Mouse (Mus musculus) testis, adult 2 months (tissue): ENCODE data around the gene Tectb. TPM values are rescaled to one million over a fixed set of nuclear protein-coding genes. Genes with fewer than 3 reads are reported as not detected.

Experiments
- H3K27ac ChIP-seq: fragments of 200-500 bp; 2 replicates; pipeline ENCODE4 v1.5.1; 2012; ENCODE audit warnings: low read depth, low read length; ENCODE audit not compliant: control insufficient read depth, insufficient read depth
- H3K27me3 ChIP-seq: fragments of 200-500 bp; 2 replicates; pipeline ENCODE4 v1.6.1; 2012; ENCODE audit warnings: mild to moderate bottlenecking, low read length, moderate library complexity; ENCODE audit not compliant: control insufficient read depth, insufficient read depth
- H3K36me3 ChIP-seq: fragments of 200-500 bp; 2 replicates; pipeline ENCODE4 v1.6.1; 2012; ENCODE audit warnings: mild to moderate bottlenecking, low read length; ENCODE audit not compliant: control insufficient read depth, insufficient read depth
- H3K4me1 ChIP-seq: fragments of 200-500 bp; 2 replicates; pipeline ENCODE4 v1.6.1; 2012; ENCODE audit warnings: low read length; ENCODE audit not compliant: control insufficient read depth, insufficient read depth
- H3K4me3 ChIP-seq: fragments of 200-500 bp; 2 replicates; pipeline ENCODE4 v1.5.1; 2012; ENCODE audit warnings: low read depth, mild to moderate bottlenecking, low read length, moderate library complexity, mixed read lengths; ENCODE audit not compliant: control insufficient read depth
- CTCF ChIP-seq: fragments of 200-500 bp; IDR thresholded peaks from 2 replicates; pipeline ENCODE4 v1.5.1; 2012; ENCODE audit warnings: low read depth, mild to moderate bottlenecking, inconsistent platforms, low read length, moderate library complexity; ENCODE audit not compliant: control insufficient read depth, insufficient read depth, insufficient replicate concordance
- POLR2A ChIP-seq: fragments of 200-500 bp; IDR thresholded peaks from 2 replicates; pipeline ENCODE4 v1.6.1; 2012; ENCODE audit warnings: low read depth, mild to moderate bottlenecking, inconsistent platforms, low read length, moderate library complexity; ENCODE audit not compliant: control insufficient read depth
- polyA plus RNA-seq: library from polyadenylated mRNA; depleted of rRNA; stranded (reverse); fragments of >200 nt; gene quantifications from 2 replicates; pipeline ENCODE4 v1.2.3, GENCODE M21; 2012

The Tectb gene
- polyA plus RNA-seq, 1 experiment: 0.30 TPM

DNA sequence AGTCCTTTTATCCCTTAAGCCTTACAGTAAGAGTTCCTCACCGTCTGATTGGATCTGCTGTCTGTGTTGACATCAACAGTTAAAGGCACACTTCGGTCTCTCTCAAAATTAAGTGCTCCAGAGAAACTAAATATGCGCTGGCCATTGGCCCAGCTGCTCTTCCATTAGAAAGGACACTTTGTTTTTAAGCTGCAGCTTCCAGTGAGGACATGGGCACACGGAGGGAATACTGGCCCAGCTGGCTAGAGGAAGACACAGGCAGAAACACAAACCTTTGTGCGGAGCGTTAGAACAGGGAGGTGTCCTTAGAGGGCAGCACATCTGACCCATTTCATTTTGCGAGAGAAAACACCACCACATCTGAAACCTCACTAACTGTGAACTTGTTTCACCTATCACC, 3.9 kb downstream of the Tectb start:
- Histone ChIP-seq H3K4me3 (no peak overlapping the region), H3K27ac (no peak overlapping the region; the same call in 1 of the 2 replicates)

DNA sequence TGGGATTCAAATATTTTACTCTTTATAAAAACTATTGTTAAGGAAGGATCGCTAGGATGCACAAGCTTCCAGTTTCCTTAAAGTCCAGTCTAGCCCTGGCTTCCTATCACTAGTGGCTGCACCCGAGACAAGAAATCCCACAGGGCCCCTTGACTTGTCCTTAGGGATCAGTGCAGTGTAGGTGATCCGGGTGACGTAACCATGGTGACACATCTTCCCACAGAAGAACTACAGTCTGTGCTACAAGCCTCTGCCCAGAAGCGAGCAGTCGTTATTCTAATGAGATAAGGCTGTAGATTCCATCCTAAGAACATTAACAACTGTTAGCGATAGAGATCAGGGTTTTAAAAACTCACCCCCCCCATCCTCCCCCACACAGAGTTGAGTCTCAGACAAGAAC, 4.5 kb downstream of the Tectb start:
- Histone ChIP-seq H3K27me3 (no peaks in the 10 kb centered on the region), H3K4me1 (no peaks in the 10 kb centered on the region; the same call in 1 of the 2 replicates), H3K4me3 (no peak overlapping the region), H3K36me3 (no peaks in the 10 kb centered on the region), H3K27ac (peak overlapping the region; percentile 49)
- TF ChIP-seq CTCF: no peak
- TF ChIP-seq POLR2A: no peak

More for the DNA sequence above, 3.9 kb downstream of the Tectb start:
- Histone ChIP-seq H3K36me3 (no peaks in the 10 kb centered on the region), H3K4me1 (no peaks in the 10 kb centered on the region; the same call in 1 of the 2 replicates), H3K27me3 (no peaks in the 10 kb centered on the region)
- TF ChIP-seq CTCF (no peak), POLR2A (no peak)

DNA sequence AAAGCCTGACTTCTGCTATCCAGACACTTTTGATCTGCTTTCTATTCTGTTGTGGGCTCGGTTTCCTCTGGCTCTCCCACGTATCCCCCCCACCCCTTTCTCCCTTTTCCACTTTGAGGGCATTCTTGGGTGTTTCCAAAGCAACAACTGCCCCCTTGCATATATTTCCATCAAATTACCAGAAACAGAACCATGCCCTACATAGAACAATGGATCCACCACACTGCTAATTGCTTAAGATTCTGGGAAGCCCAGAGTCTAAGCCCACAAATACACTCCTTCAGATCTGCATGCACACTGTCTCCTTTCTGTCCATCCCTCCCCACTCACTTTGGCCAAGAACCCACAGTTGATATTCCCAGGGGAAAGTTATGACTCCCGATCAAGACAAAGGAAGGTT, 5.1 kb downstream of the Tectb start:
- Histone ChIP-seq H3K4me1 (no peaks in the 10 kb centered on the region; the same call in 1 of the 2 replicates), H3K27me3 (no peaks in the 10 kb centered on the region), H3K27ac (peak overlapping the region; percentile 49; the same call in 1 of the 2 replicates), H3K4me3 (no peak overlapping the region), H3K36me3 (no peaks in the 10 kb centered on the region)
- TF ChIP-seq CTCF: no peak
- TF ChIP-seq POLR2A: no peak

DNA sequence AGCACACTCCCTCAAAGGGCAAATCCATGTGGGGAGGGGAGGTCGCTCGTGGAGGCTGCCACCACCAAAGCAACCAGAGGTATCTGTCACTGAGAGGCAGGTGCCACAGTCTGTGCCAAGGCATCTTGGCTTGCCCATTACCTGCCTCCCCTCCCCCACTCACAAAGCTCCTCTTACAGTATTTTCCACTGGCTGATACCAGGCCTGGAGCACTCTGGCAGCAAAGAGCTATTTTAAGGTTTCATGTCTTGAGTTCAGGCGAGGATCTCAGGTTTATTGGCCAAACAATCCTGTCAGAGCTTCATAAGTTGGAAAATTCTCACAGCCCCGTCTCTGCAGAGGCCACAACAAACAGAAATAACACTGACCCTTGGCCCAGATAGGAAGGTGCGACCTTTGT, 9.5 kb downstream of the Tectb start:
- H3K27ac ChIP-seq: no peak overlapping the region
- no peaks in the 10 kb centered on the region for H3K27me3 ChIP-seq
- no peak for TF ChIP-seq POLR2A
- TF ChIP-seq CTCF: no peak
- H3K4me3 ChIP-seq: no peak overlapping the region
- H3K36me3 ChIP-seq: no peaks in the 10 kb centered on the region
- peaks cover 6% of the 10 kb centered on the region for H3K4me1 ChIP-seq

DNA sequence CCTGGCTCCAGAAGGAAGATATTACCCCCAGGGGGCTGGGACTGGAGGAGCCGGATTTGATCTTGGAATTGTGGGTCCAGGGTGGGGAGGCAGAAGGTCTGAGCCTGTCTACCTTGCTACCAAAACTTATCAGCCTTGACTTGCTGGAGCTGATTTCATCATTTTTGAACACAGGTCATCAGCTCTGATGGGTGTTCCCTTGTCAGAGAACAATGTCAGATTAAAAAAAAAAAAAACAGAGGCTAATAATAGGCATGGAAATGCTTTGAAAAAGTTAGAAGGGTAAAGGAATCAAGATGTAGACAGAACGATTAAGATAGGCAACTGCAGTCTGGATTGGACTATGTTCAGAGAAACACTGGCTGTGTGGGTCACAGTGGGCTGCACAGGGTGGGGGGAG, 11.1 kb downstream of the Tectb start:
- TF ChIP-seq POLR2A: no peak
- TF ChIP-seq CTCF: no peak
- no peaks in the 10 kb centered on the region for H3K36me3 ChIP-seq
- H3K27ac ChIP-seq: no peak overlapping the region
- no peak overlapping the region for H3K4me3 ChIP-seq
- H3K4me1 ChIP-seq: peaks cover 6% of the 10 kb centered on the region
- no peaks in the 10 kb centered on the region for H3K27me3 ChIP-seq

DNA sequence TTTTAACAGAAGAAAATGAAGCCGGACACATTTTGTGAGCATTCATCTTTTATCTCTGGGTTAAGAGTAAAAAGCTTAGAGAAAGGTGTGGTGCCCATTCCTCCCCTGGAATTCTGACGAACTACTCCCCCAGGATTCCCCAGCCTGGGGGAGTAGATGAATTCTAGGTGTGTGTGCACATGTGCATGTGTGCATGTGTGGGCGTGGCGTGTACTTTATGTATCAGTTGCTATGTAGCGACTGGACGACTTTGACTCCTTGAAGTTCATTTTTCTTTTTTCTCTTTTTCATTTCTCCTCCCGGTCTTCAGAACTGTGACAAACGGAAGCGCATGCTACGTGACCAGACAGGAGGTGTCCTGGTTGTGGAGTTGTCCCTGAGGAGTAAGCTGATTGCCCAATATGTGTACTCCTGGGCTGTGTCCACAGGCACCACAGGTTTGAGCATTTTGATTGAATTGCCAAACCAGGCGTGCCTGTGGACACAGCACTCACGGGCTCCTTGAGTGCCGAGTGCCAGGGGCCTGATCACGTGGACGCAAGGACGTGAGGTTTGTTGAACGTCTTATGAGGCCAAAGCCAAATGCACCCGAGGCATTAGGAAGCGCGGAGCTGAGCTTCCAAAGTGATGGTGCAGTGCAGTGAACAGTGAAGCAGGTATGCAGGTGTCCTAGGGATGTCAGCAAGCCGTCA, 11.9 kb downstream of the Tectb start:
- H3K4me1 ChIP-seq: peaks cover 6% of the 10 kb centered on the region
- TF ChIP-seq POLR2A (no peak), CTCF (no peak)
- H3K27ac ChIP-seq: no peak overlapping the region
- H3K4me3 ChIP-seq: no peak overlapping the region
- no peaks in the 10 kb centered on the region for H3K27me3 ChIP-seq
- no peaks in the 10 kb centered on the region for H3K36me3 ChIP-seq

DNA sequence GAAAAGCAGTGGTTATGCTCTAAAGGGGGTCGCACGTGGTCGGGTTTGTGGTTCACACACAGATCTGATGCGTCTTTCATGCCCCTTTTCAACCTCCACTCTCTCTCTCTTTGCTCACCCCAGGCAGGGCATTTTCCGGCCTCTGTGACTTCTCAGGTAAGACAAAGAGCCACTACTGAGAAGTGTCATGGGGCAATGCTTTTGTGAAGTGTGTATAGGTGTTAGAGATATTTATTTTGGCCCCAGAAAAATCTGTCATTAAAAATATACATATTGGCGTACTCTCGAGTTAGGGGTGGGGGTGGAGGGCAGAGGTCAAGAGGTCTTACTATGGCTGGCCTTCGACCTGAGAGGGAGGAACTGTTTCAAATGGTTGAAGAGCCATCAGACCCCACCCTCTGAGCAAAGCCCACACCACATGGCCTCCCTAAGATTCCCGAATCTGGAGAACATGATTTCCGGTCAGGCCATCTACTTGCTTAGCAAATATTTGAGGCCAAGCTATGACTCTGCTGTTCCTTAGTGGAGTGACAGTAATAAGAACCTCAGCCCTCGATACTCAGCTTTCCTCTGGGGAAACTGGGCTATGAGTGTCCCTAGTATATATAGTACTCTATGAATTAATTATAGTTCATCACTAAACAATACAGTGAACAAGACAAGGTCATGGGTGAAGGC, 13.3 kb downstream of the Tectb start:
- Histone ChIP-seq H3K27me3 (no peaks in the 10 kb centered on the region), H3K4me3 (no peak overlapping the region), H3K36me3 (no peaks in the 10 kb centered on the region), H3K27ac (no peak overlapping the region), H3K4me1 (peaks cover 6% of the 10 kb centered on the region)
- TF ChIP-seq CTCF (no peak), POLR2A (no peak)
